Comparison of ENCODE assay signal across 1 mouse cellular context in the genomic region with DNA sequence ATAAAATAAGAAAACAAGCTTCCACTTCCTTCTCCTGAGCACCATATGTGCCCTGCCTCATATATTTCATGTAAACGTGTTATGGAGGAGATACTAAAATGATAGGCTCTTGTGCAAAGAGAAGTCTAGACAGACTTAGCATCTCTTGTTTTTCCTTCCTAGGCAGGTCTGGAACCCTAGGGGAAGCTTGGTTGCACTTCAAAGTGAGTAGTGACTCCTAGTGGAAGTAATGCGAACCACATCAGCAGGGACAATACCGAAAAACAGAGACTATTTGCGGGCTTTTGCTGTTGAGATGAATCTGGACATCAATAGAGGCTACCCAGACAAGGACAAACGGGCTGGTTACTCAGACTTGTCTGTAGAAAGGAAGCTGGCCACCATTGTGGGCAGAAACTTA.
TF ChIP-seq lines count a peak whose summit lies in the region.

No protein-coding gene starts in this region.

TF ChIP-seq in CH12.LX, 34 proteins besides CTCF, POLR2A, EP300 and RAD21 (continued from another document):
- TF ChIP-seq HCFC1 (IDR thresholded peaks at IDR 0.05; ENCODE audit: low read depth, low read length) (0 out of 2 replicates have a peak, but pooled peaks have one; percentile 23), KAT2A (IDR thresholded peaks at IDR 0.05; ENCODE audit: insufficient replicate concordance, low read length) (no peak), RCOR1 (conservative IDR thresholded peaks at IDR 0.05; ENCODE audit: low read depth, low read length) (0 out of 2 replicates have a peak, but pooled peaks have one; percentile 37), MAX (IDR thresholded peaks at IDR 0.05; ENCODE audit: low read length) (no peak), JUND (conservative IDR thresholded peaks at IDR 0.05; ENCODE audit: low read depth, low read length) (0 out of 2 replicates have a peak, but pooled peaks have one; percentile 41), ETS1 (conservative IDR thresholded peaks at IDR 0.05; ENCODE audit: low read depth, low read length) (no peak), ZNF384 (IDR thresholded peaks at IDR 0.05; ENCODE audit: low read depth, low read length) (peak; percentile 56), GABPA (IDR thresholded peaks at IDR 0.05; ENCODE audit: insufficient replicate concordance, low read depth, low read length) (no peak), E2F4 (IDR thresholded peaks at IDR 0.05; ENCODE audit: insufficient replicate concordance, low read depth, low read length) (peak; percentile 67; the same call in 1 of the 2 replicates), ZMIZ1 (IDR thresholded peaks at IDR 0.05; ENCODE audit: low read depth, low read length) (no peak), BHLHE40 (IDR thresholded peaks at IDR 0.05; ENCODE audit: low read depth, low read length) (no peak), MAFK (IDR thresholded peaks at IDR 0.05; ENCODE audit: insufficient replicate concordance, low read length) (0 out of 2 replicates have a peak, but pooled peaks have one; percentile 34)
